Mouse (Mus musculus): ENCODE measurements around the gene Nell1.

GRCm38 (mm10) chr7:49929999-49930398 is 44.7 kb upstream of the Nell1 start:
- TF ChIP-seq POLR2A (IDR thresholded peaks at IDR 0.05; ENCODE audit: borderline replicate concordance, extremely low read depth, low read depth, low read length) (no peak), CTCF (IDR thresholded peaks at IDR 0.05; ENCODE audit: insufficient read depth, low read length) (no peak)

Measured in lung, adult 2 months (tissue).